Mouse (Mus musculus) spleen, adult 12 weeks (tissue): Measurements from ENCODE around the gene Eef1a1.

Experiments
- DNase-seq: peaks from one replicate; pipeline ENCODE4 v3.0.0; 2022; ENCODE audit warnings: low spot score

Eef1a1 gene

GRCm38 (mm10) chr9:78476531-78477020 is 12.4 kb downstream of the Eef1a1 start:
- DNase-seq, result no peak

DNA sequence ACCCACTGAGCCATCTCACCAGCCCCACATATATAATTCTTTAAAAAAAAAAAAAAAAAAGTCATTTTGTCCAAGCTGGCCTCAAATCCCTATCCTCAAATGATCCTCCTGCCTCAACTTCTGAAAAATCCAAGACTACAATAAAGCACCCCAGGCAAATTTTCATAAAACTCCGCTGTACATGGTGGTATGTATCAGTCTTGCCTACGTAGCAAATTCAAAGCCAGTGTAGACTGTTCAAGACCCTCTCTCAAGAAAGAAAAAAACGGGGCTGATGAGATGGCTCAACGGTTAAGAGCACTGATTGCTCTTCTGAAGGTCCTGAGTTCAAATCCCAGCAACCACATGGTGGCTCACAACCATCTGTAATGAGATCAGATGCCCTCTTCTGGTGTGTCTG is 13.1 kb downstream of the Eef1a1 start:
- DNase-seq, result no peak

DNA sequence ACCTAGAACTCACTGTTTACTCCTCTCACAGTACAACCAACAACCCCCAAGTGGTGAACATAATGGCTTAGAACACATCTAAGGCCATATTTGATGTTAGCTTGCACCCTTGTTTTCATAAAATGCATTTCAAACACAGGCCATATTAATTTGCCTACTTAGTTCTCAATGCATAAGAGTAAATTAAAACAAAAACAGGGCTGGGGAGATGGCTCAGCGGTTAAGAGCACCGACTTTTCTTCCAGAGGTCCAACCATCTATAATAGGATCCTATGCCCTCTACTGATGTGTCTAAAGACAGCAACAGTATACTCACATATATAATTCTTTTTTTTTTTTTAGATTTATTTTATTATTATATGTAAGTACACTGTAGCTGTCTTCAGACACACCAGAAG is 13.6 kb downstream of the Eef1a1 start:
- DNase-seq, result no peak

- no peak for DNase-seq
These were observed 14.1 kb downstream of the Eef1a1 start for GRCm38 (mm10) chr9:78474771-78475382.

DNA sequence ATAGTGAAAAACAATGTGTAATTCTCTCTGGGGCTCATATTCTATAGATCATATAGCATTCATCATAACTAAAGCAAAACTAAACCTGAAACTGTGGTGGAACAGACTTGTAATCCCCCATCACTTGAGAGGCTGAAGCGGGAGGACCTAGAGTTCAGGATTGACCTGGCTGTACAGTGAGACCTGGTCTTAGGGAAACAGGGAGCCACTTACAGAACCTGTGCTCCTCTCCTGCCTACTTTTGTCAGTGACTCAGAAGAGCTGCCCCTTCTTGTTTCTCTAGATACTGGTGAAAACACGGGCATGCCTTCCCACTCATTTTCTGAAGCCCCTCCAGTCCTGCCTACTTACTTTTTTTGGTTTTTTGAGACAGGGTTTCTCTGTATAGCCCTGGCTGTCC is 14.7 kb downstream of the Eef1a1 start:
- DNase-seq, result no peak

DNA sequence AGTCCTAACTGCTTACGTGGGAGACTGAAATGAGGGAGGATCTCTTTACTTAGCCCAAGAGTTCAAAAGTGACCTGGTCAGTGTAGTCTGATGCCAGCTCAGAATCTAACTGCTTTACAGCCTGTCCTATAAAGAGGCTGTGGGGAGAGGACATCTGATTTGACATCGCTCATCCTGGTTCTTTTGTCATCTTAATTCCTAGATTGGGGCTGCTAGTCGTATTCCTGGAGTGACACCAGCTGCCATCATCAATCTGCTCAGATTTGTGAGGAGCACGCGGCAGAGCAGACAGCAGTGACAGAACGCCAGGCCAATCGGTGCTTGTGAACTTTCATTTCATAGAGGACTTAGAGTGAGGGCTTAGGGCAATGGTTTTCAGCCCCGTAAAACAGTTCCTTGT is 15.4 kb downstream of the Eef1a1 start:
- DNase-seq, result no peak

DNA sequence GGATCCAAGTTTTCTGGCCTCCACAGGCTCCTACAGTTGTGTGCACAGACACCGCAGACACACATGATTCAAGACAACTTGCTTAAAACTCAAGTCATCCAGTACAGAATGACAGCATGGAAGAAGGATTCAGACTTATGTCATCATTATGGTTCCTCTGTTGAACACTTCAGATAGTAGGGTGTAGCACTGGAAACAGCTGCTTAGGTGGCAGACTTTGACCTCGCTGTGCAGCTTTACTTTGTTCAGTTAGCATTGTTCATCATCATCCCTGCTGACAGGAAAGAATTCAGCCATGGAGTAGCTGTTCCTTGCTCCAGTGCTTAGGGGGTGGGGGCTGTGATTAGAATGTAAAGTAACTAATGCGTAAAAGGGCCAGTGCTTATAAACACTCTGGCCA is 23.2 kb downstream of the Eef1a1 start:
- no peak for DNase-seq

GRCm38 (mm10) chr9:78463337-78463736 is 25.6 kb downstream of the Eef1a1 start:
- no peak for DNase-seq

- no peak for DNase-seq
These were observed 31.9 kb downstream of the Eef1a1 start for GRCm38 (mm10) chr9:78457026-78457425.

GRCm38 (mm10) chr9:78451382-78451781 is 37.6 kb downstream of the Eef1a1 start:
- DNase-seq, result no peak

GRCm38 (mm10) chr9:78450404-78450803 is 38.5 kb downstream of the Eef1a1 start:
- DNase-seq, result no peak

DNA sequence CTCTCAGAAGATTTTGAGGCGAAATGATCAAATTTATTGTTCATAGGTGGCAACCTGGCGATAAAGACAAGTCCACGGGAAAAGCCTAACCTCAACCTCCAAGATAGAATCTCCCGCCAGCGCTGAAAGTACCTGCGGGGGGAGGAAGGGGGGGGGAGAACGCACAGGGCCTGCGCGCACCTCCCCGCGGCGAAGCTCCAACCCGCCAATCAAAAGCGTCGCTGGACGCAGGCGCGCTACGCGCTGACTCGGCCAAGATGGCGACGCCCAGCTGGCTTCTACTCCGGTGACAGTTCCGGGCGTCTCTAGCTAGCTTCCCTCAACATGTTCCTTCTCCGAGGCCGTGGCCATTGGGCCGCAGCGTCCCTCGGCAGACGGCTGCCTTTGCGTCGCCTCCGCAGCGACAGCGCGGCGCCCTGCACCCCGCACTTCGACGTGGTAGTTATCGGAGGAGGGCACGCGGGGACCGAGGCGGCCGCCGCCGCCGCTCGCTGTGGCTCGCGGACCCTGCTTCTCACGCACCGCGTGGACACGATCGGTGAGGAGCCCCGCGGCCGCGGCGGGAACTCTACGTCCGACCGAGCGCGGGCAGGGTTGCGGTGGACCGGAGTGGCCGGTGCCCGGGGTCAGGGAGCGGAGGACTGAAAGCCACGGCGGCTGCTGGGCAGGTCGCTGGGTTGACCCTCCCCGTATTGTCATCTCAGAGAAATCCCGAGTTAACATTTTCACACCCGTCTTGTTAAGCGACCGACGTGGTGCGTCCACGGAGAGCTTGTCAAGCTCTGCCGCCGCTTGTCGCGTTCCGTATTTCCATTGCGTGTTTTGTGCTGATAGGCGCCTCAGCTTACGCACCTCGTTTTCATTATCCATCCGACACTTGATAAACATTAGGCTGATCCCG is 40.7 kb downstream of the Eef1a1 start, which contains the start of the genes Mto1 and Gm17324:
Gene Mto1 (plus strand): TSS at position 236 of the 901 bp plus-strand sequence.
Gene Gm17324 (minus strand): TSS at position 814 of the 901 bp plus-strand sequence.
- peak; percentile 84 for DNase-seq

DNA sequence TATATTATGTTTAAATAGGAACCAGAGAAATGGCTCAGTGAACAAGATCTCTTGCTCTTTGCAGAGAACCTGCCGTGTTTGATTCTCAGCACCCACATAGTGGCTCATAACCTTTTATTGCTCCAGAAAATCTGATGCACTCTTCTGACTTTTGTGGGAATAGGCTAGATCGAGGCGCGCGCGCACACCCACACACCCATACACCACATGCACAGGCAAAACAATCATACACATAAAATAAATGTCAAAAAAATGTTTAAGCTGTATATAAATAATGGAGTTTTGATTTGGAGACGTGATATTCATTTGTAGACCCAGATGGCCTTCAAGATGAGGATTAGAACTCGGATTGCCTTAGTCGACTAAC is 41.4 kb downstream of the Eef1a1 start:
- DNase-seq, result no peak

- peak; percentile 22 for DNase-seq
These were observed 46.2 kb downstream of the Eef1a1 start, which contains the start of gene Cgas for GRCm38 (mm10) chr9:78442579-78443392. Gene Cgas, minus strand, starts transcription at chr9:78443237.

GRCm38 (mm10) chr9:78442237-78442578 is 46.7 kb downstream of the Eef1a1 start:
- no peak for DNase-seq

- no peak for DNase-seq
These were observed 49.5 kb downstream of the Eef1a1 start for GRCm38 (mm10) chr9:78439426-78439825.

GRCm38 (mm10) chr9:78432471-78432870 is 56.5 kb downstream of the Eef1a1 start:
- DNase-seq, result no peak

DNA sequence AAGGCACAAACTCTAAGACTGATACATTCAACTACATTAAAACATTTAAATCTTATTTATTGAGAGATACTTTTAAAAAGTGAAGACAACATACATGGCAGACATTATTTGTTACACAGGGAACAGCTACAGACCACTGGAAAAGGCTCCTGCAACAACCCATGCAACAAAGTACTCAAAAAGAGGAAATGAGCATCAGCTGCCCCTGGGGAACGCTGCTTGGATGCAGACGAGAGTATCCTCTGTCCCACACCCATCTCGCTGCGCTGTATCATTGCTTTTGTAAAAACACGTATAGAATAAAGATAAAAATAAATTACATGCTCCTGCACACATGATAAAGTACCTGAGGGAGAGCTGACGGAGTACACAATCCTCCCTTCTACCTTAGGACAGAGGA is 58.5 kb downstream of the Eef1a1 start:
- peak; percentile 18 for DNase-seq

DNA sequence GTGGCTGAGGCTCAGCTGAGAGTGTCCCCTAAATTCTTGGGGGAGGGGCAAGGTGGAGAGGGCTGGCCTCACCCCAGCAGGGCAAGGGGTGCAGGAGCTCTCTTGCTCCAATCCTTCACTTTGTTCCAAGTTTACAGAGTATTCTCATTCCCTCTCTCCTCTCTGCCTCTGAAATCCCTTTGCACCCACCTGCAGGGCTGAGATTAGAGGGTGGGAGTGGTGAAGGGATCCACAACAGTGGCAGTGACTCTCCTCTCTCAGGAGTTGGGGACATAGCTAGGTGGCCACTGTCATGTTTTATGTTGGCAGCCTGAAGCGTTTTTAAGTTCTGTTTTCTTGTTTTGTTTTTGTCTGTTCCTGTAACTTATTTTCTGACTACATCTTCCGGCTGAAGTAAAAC is 59.4 kb downstream of the Eef1a1 start:
- DNase-seq, result no peak

GRCm38 (mm10) chr9:78428870-78429432 is 60.0 kb downstream of the Eef1a1 start:
- no peak for DNase-seq
